Mouse (Mus musculus) embryonic fibroblast, embryonic 13.5 days (primary cell): ENCODE measurements around the gene Lyve1.

Experiments
- CTCF ChIP-seq: IDR thresholded peaks from 2 replicates; pipeline ENCODE4 v1.5.1; 2011; ENCODE audit warnings: mild to moderate bottlenecking, control low read depth, low read length, moderate library complexity, borderline replicate concordance; ENCODE audit not compliant: insufficient read depth
- POLR2A ChIP-seq: IDR thresholded peaks from 2 replicates; pipeline ENCODE4 v1.6.1; 2011; ENCODE audit warnings: low read depth, mild to moderate bottlenecking, control low read depth, low read length, moderate library complexity

DNA sequence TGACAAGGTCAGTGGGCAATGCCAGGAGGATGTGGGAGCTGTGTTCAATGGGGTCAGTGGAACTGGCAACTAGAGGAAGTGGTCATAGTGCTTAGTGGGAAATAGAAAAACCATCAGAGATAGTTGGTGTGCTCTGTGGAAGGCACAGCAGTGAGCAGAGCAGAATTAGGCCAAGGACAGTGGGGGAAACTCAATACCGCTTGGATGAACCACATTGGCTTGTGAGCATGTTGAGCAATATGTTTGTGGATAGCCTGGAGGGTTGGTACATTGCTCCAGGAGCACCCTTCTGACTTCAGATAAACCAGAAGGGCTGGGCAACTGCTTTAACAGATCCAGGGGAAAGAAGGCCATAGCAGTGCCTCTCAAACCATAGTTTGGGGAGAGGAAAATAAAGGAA, 14.7 kb downstream of the Lyve1 start:
- no peak for TF ChIP-seq POLR2A
- TF ChIP-seq CTCF, result no peak
